Mouse (Mus musculus): ENCODE measurements around the gene Nrip1. TPM values are rescaled to one million over a fixed set of nuclear protein-coding genes. Genes with fewer than 3 reads are reported as not detected.

Gene Nrip1
- polyA plus RNA-seq, 1 experiment from 2014 or later, result 37.2 TPM

DNA sequence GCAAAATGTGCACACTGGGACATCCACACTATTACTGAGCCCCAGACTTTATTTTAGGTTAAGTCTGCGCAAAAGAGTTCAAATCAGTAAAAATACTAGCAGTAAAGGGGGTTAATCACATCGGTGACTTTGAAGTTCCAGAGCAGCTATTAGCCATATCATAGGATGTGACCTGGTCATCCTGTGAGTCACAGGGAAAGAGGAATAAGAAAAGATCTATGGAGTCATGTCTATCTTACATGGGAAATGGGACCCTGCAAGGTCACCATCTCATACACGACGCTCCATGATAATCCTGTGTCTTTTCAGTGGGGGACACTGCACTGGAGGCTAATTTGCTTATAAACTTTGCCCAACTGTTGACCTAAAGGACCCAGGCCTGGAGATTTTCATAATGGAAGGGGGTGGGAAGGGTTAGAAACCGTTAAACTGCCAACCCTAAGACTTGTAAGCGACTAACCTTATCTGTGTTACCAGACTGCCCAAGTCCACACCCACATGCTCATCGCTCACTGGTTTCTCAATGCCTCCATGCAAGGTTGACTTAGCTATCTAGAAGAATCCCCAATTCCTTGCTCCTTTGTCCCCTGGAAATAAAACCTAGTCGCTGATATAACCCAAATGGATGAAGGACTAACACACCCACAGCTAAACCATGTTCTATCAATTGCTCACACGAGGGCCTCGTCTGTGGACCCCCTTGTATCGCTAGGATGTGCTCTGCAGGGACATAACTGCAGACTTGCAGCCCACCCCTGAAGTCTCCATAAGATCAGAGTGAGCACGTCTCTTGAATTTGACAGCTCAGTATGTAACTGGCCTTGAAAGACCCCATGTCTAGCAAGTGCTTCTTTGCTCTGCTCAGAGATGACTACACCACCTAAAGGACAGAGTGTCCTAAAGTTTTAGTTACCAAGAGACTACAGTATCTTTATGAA, 59.3 kb downstream of the Nrip1 start:
- WGBS, result 86% methylated on average over 12 of the region's 12 CpGs
- Histone ChIP-seq H3K4me1 (replicated peaks) (peaks cover 4% of the 10 kb centered on the region; the same call in 1 of the 2 replicates), H3K4me3 (replicated peaks) (no peak overlapping the region), H3K9ac (replicated peaks) (no peak overlapping the region), H3K27ac (no peak overlapping the region), H3K27me3 (no peaks in the 10 kb centered on the region), H3K9me3 (no peaks in the 10 kb centered on the region), H3K36me3 (peaks cover 3% of the 10 kb centered on the region; the same call in 1 of the 2 replicates), H3K4me2 (no peak overlapping the region)
- ATAC-seq (ENCODE audit: insufficient number of reproducible peaks, insufficient read depth, low FRiP score, low TSS enrichment, low read depth), result no peak

DNA sequence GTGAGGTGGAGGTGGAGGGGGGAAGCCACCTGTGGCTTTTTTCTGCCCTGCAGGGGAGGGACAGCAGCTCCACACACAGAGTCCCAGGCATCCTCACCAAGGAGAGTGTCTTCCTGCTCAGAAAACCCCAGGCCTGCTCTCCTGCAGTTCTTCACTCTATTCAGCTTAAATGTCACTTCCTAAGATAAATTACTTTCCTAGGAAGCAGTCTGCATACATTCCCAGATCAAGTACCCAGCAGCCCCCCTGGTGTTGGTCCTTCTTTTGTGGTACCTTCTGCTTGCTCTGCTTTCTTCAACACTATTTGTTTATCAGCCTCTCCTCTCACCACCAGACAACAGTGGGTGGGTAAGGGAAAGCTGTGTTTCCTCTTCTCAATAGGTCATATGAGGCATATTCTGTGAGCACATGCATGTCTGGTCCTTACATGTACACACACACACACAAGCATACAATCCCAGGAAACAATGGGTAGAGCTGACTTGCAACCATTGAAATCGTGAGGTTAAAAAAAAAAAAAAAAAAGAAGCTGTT, 60.7 kb downstream of the Nrip1 start:
- 76% methylated on average over 1 of the region's 1 CpGs for WGBS

DNA sequence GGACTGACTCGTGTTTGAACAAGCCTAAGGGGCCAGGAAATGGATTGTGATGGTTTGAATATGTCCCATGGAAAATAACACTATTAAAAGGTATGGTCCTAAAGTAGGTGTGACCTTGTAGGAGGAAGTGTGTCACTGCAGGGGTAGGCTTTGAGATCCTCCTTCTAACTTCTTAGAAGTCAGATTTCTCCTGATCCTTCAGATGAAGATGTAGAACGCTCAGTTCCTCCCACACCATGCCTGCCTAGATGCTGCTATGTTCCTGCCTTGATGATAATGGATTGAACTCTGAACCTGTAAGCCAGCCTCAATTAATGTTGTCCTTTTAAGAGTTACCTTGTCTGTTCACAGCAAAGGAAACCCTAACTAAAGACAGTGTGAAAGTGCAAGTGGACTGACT, 62.8 kb downstream of the Nrip1 start:
- no peak for ATAC-seq (ENCODE audit: insufficient number of reproducible peaks, insufficient read depth, low FRiP score, low TSS enrichment, low read depth)
- Histone ChIP-seq H3K9ac (replicated peaks) (no peak overlapping the region), H3K27me3 (no peaks in the 10 kb centered on the region), H3K4me3 (replicated peaks) (no peak overlapping the region), H3K9me3 (no peaks in the 10 kb centered on the region), H3K36me3 (peaks cover 5% of the 10 kb centered on the region), H3K4me2 (no peak overlapping the region), H3K27ac (no peak overlapping the region), H3K4me1 (replicated peaks) (peaks cover 4% of the 10 kb centered on the region; the same call in 1 of the 2 replicates)
- WGBS, result 75% methylated on average over 2 of the region's 2 CpGs

More for the DNA sequence above, 60.7 kb downstream of the Nrip1 start:
- H3K4me2 ChIP-seq, result no peak overlapping the region
- ATAC-seq (ENCODE audit: insufficient number of reproducible peaks, insufficient read depth, low FRiP score, low TSS enrichment, low read depth), result no peak
- peaks cover 5% of the 10 kb centered on the region; the same call in 1 of the 2 replicates for H3K36me3 ChIP-seq
- peaks cover 4% of the 10 kb centered on the region; the same call in 1 of the 2 replicates for H3K4me1 ChIP-seq (replicated peaks)
- no peaks in the 10 kb centered on the region for H3K9me3 ChIP-seq
- H3K4me3 ChIP-seq (replicated peaks), result no peak overlapping the region
- no peak overlapping the region for H3K27ac ChIP-seq
- no peak overlapping the region for H3K9ac ChIP-seq (replicated peaks)
- H3K27me3 ChIP-seq, result no peaks in the 10 kb centered on the region

DNA sequence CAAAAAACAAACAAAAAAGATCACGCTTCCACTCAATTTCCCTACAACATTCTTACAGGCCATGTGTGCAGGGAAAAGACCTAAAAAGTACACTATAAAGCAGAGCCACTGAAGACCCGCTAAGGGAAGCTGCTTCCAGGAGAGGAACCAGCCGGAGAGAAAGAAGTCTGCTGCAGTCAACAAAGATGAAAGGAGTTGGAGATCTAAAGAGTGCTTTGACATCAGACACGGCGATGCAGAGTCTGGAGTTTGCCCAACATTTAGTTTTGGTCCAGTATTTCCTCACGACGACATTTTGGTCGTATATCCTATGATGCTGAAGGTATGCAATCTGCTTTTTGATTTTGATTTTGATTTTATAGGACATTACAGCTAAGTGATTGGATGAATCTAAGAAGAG, 63.3 kb downstream of the Nrip1 start:
- H3K27ac ChIP-seq, result no peak overlapping the region
- peaks cover 4% of the 10 kb centered on the region; the same call in 1 of the 2 replicates for H3K4me1 ChIP-seq (replicated peaks)
- peaks cover 5% of the 10 kb centered on the region for H3K36me3 ChIP-seq
- H3K9ac ChIP-seq (replicated peaks), result no peak overlapping the region
- no peak overlapping the region for H3K4me3 ChIP-seq (replicated peaks)
- H3K4me2 ChIP-seq, result no peak overlapping the region
- no peaks in the 10 kb centered on the region for H3K9me3 ChIP-seq
- no peaks in the 10 kb centered on the region for H3K27me3 ChIP-seq
- no peak for ATAC-seq (ENCODE audit: insufficient number of reproducible peaks, insufficient read depth, low FRiP score, low TSS enrichment, low read depth)
- 51% methylated on average over 8 of the region's 8 CpGs for WGBS

DNA sequence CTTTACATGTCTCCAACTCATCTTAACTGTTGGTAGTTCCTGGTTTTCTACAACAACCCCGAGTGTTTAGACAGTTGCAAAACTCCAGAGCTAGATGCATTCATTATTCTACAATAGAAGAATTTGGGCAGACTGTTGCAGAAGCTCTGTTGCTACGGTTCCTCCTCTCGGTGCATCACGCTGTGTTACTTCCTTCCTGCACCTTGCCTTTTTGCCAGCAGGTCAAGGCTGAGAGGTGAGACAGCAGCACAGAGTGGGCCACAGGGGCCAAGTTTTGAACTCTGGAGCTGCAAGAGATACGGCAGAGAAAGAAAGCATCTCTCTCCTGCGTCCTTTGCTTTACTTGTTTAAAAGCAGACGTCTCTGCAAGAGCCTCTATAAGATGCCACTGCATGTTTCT, 64.3 kb downstream of the Nrip1 start:
- H3K4me2 ChIP-seq, result no peak overlapping the region
- no peak for ATAC-seq (ENCODE audit: insufficient number of reproducible peaks, insufficient read depth, low FRiP score, low TSS enrichment, low read depth)
- peaks cover 5% of the 10 kb centered on the region for H3K36me3 ChIP-seq
- no peak overlapping the region for H3K4me3 ChIP-seq (replicated peaks)
- H3K27ac ChIP-seq, result no peak overlapping the region
- peaks cover 4% of the 10 kb centered on the region; the same call in 1 of the 2 replicates for H3K4me1 ChIP-seq (replicated peaks)
- H3K9me3 ChIP-seq, result no peaks in the 10 kb centered on the region
- WGBS, result 89% methylated on average over 7 of the region's 7 CpGs
- no peaks in the 10 kb centered on the region for H3K27me3 ChIP-seq
- no peak overlapping the region for H3K9ac ChIP-seq (replicated peaks)

DNA sequence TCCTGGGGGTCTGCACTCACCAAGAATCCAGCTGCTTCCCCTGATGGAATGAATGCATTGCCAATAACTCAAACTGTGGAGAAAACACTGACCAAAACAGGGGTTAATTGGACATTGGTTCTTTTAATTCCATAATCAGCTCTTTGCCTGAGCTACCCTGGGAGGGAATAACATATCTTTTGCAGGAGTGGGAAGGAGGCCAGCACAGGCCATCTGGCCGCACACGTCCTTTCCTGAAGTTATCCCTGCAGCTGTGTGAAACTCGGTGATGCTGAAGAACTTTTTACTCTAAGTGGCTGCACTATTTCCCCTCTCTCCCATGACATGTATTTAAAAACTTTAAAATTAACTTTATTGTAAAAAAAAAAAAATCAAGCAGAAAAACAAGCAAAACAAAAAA, 66.6 kb downstream of the Nrip1 start:
- ATAC-seq (ENCODE audit: insufficient number of reproducible peaks, insufficient read depth, low FRiP score, low TSS enrichment, low read depth), result no peak
- Histone ChIP-seq H3K36me3 (peaks cover 5% of the 10 kb centered on the region), H3K4me3 (replicated peaks) (no peak overlapping the region), H3K4me1 (replicated peaks) (peaks cover 4% of the 10 kb centered on the region; the same call in 1 of the 2 replicates), H3K9ac (replicated peaks) (no peak overlapping the region), H3K9me3 (no peaks in the 10 kb centered on the region), H3K27ac (no peak overlapping the region), H3K4me2 (no peak overlapping the region), H3K27me3 (no peaks in the 10 kb centered on the region)
- WGBS, result 78% methylated on average over 3 of the region's 3 CpGs

DNA sequence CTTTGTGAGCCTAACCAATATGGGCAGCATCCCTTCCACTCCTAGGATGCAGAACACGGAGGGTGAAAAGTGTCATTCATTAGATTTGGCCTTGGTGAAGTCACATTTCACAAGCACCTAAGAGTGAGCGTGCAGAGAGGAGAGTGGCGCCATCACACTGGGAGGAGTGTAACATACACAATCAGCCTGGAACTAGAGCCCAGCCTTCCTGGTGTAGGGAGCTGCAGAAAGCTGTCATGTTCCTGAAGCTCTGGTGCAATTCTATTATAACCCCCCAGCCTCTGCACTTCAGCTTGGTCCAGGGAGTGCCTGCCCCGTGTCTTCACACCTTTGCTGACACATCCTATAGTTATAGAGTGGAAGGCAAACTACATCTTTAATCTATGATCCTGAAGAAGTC, 67.2 kb downstream of the Nrip1 start:
- no peak overlapping the region for H3K4me2 ChIP-seq
- H3K27me3 ChIP-seq, result no peaks in the 10 kb centered on the region
- H3K4me3 ChIP-seq (replicated peaks), result no peak overlapping the region
- H3K9me3 ChIP-seq, result no peaks in the 10 kb centered on the region
- H3K27ac ChIP-seq, result no peak overlapping the region
- H3K36me3 ChIP-seq, result peaks cover 5% of the 10 kb centered on the region
- peaks cover 10% of the 10 kb centered on the region; the same call in 1 of the 2 replicates for H3K4me1 ChIP-seq (replicated peaks)
- 93% methylated on average over 4 of the region's 4 CpGs for WGBS
- no peak for ATAC-seq (ENCODE audit: insufficient number of reproducible peaks, insufficient read depth, low FRiP score, low TSS enrichment, low read depth)
- no peak overlapping the region for H3K9ac ChIP-seq (replicated peaks)

DNA sequence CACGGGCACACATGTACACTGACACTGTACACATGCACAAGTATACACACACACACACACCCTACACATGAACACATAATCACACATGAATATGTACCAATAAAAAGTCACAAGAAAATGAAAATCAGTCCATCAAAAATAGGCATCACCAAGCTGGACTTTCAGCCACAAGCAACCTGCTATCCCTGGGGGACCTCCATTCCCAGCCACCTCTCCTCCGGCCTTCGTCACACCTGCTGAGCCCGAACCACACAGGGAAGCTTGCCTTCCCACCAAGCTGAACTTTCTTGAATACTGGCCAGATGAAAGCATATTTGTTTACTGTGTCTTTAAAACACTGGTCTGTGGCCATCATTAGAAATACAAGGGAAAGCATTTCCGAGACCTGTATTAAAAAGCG, 70.2 kb downstream of the Nrip1 start:
- no peak overlapping the region for H3K27ac ChIP-seq
- ATAC-seq (ENCODE audit: insufficient number of reproducible peaks, insufficient read depth, low FRiP score, low TSS enrichment, low read depth), result no peak
- no peaks in the 10 kb centered on the region for H3K9me3 ChIP-seq
- no peaks in the 10 kb centered on the region for H3K27me3 ChIP-seq
- no peak overlapping the region for H3K4me3 ChIP-seq (replicated peaks)
- 84% methylated on average over 6 of the region's 6 CpGs for WGBS
- H3K36me3 ChIP-seq, result no peaks in the 10 kb centered on the region; the same call in 1 of the 2 replicates
- no peak overlapping the region for H3K4me2 ChIP-seq
- 0 out of 2 replicates have a peak, but pooled peaks cover 10% of the 10 kb centered on the region for H3K4me1 ChIP-seq (replicated peaks)
- H3K9ac ChIP-seq (replicated peaks), result no peak overlapping the region

DNA sequence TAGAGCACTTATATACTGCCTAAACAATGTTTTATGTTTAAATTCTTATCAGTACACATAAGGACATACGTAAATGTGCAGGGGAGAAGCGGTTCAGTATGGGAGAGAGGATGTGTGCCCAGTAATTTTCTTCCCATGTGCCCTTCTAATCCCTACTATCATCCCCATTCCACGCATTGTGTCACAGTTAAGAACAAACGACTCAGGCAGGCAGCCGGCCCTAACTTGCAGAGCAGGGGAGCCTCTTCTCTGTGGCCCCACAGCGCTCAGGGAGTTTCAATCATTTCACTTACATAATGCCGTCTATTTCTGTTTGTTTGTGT, 71.9 kb downstream of the Nrip1 start:
- Histone ChIP-seq H3K4me2 (no peak overlapping the region), H3K27me3 (no peaks in the 10 kb centered on the region), H3K4me3 (replicated peaks) (no peak overlapping the region), H3K9ac (replicated peaks) (no peak overlapping the region), H3K9me3 (no peaks in the 10 kb centered on the region), H3K4me1 (replicated peaks) (0 out of 2 replicates have a peak, but pooled peaks cover 11% of the 10 kb centered on the region), H3K27ac (no peak overlapping the region), H3K36me3 (no peaks in the 10 kb centered on the region; the same call in 1 of the 2 replicates)
- ATAC-seq (ENCODE audit: insufficient number of reproducible peaks, insufficient read depth, low FRiP score, low TSS enrichment, low read depth), result no peak
- WGBS, result 78% methylated on average over 7 of the region's 7 CpGs

DNA sequence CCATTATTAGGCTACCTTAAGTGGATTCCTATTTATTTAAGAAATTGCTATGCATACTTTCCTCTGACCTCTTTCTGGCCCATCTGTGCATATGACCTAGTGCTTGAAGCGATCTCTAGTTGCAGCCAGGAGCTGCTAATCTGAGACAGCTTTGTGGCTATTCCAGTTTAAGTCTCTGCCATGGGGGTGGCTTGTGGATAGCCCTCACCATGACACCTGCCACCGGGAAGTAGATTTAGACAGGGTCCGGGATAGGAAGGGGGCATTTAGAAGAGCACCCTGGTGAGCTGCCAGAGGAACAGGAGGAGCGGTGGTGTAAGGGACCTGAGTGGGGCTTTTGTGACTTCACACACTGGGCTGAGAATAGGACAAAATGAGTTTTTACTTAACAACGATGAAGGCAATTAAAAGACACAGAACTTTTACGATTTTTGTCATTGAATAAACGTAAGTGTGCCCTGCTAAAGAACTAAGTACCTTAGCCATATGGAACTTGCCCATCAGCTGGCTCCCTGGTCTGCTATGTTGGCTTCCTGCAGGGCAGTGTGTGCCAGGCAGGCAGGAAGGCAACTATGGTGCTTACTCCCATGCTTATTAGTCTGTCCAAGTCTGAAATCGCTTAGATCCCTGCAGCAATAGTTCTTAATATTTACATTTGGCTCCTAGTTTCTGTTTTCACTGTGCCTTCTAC, 72.4 kb downstream of the Nrip1 start:
- Histone ChIP-seq H3K9ac (replicated peaks) (no peak overlapping the region), H3K27ac (no peak overlapping the region), H3K9me3 (no peaks in the 10 kb centered on the region), H3K27me3 (no peaks in the 10 kb centered on the region), H3K4me2 (no peak overlapping the region), H3K4me1 (replicated peaks) (0 out of 2 replicates have a peak, but pooled peaks cover 11% of the 10 kb centered on the region), H3K36me3 (peaks cover 4% of the 10 kb centered on the region), H3K4me3 (replicated peaks) (no peak overlapping the region)
- ATAC-seq (ENCODE audit: insufficient number of reproducible peaks, insufficient read depth, low FRiP score, low TSS enrichment, low read depth), result no peak
- 73% methylated on average over 8 of the region's 8 CpGs for WGBS

DNA sequence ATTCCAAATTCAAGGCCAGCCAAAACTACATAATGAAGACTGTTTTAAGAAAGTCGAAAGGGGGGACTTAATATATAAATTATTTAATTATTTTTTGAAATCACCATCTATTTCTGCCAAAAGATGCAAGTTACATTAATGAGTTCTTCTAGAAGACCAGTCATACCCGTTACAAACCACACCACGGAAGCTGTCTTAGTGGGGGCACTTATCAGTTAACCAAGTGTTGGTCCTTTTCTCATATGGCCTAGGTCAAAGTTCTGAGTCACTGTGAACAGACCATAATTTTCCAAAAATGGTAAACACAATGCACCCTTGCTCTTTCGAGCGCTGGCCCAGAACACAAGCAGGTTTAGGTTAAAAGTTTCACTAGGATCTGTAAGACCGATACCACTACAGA, 73.2 kb downstream of the Nrip1 start:
- Histone ChIP-seq H3K4me2 (no peak overlapping the region), H3K4me3 (replicated peaks) (no peak overlapping the region), H3K9ac (replicated peaks) (no peak overlapping the region), H3K36me3 (peaks cover 4% of the 10 kb centered on the region; the same call in 1 of the 2 replicates), H3K4me1 (replicated peaks) (0 out of 2 replicates have a peak, but pooled peaks cover 11% of the 10 kb centered on the region), H3K9me3 (no peaks in the 10 kb centered on the region), H3K27me3 (no peaks in the 10 kb centered on the region), H3K27ac (no peak overlapping the region)
- no peak for ATAC-seq (ENCODE audit: insufficient number of reproducible peaks, insufficient read depth, low FRiP score, low TSS enrichment, low read depth)
- 94% methylated on average over 6 of the region's 6 CpGs for WGBS
